Mouse (Mus musculus) NIH3T3 (cell line): ENCODE measurements around the gene Unc5cl.
A peak's percentile ranks its signal among the peaks of the same experiment; 100 is the strongest.

Experiments
- DNase-seq: peaks from one replicate; pipeline ENCODE4 v3.0.0-alpha.2; 2012; ENCODE audit warnings: low read depth

The Unc5cl gene

DNA sequence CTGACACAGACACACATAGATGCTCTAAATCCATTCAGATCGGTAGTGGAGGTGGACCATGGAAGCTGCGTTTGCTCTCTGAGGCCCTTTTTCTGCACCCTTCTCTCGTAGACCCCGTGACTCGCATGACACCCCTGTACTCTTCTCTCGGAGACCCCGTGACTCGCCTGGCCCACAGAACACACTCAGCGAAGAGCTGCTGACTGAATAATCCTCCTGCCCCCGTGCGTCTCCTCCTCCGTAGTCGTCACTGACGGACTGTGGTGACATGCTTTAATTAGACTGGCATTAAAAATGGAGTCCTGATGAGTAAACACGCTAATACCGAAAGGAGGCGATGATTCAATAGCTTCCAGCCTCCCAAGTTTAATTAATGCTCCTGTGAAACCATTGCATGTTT lies 84.6 kb downstream of the Unc5cl start:
- no peak for DNase-seq

DNA sequence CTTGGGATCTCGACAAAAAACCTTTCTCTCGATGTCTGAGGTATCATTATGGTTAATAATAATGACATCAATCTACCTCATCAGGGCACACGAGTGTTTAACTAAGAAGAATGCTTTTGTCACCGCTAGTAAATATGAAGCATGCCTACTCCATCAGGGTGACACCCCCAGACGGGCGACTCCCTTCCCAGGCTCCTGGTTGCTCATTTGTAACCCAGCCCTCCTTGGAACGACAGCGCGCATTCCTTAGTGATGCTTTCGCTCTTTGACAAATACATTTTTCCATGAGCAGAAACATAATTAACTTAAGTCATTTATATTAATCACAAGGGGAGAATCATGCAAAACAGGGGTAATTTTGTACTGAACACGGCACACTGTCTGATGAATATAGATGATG lies 88.0 kb downstream of the Unc5cl start:
- no peak for DNase-seq

DNA sequence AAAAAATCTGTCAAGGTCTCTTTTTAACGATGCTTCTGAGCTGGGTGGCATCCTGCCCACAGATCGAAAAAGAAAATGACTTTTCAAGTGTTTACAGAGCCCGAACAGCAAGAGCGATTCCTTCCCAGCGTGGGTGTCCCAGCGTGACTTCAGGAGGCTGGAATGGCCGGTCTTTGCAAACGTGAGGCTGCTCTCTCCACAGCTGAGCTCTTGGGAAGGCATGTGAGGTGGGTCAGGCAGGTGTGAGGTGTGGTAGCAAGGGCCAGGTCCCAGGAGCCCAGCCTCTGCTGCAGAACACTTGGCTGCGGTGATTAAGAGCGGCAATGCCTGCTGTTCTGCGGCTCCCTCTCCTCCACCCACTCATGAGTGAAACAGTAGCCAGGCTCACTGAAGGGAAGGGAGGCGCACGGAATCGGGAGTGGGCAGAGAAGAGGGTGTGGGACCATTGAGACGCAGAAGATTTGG lies 88.6 kb downstream of the Unc5cl start:
- no peak for DNase-seq

DNA sequence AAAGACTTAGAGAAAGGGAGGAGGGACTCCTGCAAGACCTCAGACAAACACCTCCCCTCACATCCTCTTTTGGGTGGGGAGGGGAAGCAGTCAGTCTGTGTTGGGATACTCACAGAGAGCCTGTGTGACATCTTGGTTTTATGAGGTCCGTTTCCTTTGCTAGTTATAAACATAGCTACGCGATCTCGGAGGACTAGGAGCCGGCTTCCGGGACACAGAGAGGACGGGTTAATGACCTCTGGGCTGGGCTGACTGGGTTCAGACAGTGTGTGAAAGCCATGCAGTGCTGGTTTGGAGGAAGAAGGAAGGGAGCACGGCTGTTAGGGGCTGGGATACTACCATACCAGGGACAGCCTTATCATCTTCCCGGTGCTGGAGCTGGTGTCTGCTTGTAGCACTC lies 90.0 kb downstream of the Unc5cl start:
- no peak for DNase-seq

DNA sequence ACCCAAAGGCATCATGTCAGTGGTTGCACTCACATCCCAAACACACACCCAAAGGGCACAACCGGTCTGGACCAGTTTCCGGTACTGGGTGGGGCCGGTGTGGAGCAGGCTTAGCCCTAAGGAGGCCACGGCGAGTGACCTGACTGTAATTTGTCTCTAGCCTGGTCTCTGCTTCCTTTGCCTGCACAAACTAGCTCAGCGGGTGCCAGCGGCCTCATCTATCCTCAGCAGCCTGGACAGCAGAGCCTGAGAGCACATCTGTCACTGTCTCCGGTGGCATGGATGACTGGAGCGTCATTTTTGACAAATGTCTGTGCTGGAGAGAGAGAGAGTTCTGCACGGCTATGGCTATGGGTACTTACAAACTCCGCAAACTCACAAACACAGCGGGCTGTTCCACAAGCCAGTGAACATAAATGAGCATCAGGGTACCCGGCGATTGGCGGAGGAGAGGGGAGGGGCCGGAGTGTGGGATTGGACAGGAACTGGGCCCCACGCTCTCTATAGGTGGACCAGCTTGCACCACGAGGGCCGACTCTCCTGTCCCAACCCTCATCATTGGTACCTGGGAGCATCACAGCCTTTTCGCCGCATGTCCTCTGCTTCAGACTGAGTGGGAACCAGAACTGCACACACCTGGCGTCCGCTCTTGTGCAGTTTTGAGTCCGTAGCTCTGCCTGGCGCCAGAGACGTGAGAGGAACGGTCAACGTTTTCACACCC lies 90.7 kb downstream of the Unc5cl start:
- no peak for DNase-seq

DNA sequence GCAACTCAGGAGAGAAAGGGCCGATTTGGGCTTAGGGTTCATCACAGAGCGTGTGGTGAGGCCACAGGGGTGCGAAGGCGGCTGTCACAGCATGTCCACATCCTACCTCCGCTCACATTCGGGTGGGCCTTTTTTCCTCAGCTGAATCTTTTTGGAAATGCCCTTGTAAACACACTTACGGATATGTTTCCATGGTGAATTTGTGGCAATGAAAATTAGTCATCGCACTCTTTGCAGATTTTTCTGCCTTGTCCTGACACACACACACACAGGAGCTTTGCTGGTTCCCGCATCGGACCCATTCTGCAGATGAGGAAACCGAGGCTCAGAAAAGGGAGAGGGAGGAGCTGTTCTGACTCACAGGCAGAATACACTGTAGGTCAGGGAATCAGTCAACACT lies 91.3 kb downstream of the Unc5cl start:
- no peak for DNase-seq

DNA sequence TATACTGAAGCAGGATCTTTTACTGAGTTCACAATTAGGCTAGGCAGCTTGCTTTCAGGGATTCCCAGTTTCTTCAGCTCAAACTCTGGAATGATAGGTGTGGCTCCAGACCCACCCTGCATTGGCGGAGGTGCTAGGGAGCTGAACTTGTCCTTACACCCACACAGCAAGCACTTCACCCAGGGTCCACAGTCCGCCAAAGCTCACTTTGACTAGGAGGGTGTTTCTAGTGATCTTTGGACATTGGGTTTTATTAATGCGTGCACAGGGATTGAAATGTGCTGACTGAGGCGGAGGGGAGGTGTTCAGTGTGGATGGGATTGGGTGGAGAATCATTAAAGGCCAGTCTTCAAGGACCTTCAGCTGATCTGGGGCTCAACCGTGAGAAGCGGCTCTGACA lies 93.0 kb downstream of the Unc5cl start:
- no peak for DNase-seq

DNA sequence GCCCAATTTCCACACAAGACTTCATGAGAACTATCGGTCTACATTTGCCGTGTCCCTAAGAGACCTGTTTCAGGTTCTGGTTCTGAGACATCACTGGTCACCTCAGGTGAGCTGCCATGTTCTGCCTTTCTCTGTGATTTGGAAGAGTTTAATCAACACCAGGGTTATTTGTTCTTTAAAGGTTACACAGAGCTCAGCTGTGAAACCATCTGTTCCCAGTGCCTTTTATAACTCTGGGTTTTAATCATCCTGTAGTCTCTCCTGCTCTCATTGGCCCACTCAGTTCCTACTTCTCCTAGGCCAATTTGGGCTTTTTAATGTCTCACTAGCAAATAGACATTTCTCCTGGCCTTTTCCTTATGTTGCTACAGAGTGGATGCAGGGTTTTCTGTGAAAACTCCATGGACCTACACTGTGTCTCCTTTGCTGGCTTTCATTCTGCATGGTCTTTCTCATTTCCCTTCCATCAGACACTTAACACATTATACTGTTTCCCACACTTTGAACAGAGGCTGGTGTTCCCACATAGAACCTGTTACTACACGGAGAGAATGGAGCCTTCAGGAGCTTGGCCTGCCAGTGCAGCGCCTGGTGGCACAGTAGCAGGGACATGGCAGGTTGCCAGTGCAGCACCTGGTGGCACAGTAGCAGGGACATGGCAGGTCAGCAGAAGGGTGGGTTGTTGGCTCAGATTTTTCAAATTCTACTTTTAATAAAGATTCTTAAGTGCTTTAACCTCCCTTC lies 97.3 kb downstream of the Unc5cl start:
- no peak for DNase-seq

DNA sequence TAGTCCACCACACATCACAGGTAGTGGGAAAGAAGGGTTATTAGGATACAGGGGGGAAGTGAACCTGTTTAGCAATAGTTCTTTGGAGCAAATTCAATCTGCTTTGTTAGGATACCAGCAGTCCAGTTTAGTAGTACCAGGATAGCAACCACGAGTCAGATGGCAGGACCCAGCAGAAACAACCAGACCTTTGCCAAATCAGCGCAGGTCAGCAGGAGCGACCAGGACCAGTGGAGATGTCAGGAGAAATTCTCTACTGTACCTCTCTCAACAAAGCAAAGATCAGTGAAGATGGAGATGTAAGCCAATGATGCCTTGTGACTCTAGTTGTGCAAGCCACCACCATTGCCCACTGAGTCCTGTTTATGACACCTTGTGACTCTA lies 97.8 kb downstream of the Unc5cl start:
- DNase-seq, result no peak

DNA sequence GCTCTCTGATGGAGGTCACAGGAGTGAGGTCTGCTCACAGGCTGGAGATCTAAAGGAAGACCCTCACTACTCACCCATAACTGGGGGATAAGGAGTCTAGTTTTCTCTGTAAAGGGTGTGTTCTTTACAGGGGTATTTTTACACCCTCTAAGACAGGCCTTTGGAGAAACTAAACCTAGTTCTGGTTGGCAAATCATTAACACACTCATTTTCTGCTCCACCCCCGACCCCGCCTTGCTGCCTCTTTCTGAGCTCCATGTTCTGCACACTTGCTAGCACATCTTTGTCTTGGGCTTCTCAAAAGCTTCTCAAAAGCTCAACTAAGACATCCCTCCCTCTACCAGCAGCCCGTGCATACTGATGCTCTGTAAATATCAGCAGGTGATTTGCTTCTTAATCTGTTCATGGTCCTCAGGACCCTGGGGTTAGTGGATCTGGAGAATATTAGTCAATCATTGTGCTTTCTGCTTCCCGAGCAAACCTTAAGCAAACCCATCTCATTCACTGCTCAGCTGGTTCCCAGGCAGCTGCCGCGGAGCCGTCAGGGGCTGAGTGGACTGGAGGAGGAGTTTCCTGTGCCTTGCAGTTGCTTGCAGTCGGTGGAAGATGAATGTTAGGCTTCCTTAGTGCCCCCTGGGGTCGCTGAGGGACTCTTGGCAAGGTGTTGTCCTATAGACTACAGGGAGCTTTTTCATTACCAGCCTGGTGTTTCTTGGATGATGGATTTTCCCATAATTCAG lies 101.7 kb downstream of the Unc5cl start:
- no peak for DNase-seq

DNA sequence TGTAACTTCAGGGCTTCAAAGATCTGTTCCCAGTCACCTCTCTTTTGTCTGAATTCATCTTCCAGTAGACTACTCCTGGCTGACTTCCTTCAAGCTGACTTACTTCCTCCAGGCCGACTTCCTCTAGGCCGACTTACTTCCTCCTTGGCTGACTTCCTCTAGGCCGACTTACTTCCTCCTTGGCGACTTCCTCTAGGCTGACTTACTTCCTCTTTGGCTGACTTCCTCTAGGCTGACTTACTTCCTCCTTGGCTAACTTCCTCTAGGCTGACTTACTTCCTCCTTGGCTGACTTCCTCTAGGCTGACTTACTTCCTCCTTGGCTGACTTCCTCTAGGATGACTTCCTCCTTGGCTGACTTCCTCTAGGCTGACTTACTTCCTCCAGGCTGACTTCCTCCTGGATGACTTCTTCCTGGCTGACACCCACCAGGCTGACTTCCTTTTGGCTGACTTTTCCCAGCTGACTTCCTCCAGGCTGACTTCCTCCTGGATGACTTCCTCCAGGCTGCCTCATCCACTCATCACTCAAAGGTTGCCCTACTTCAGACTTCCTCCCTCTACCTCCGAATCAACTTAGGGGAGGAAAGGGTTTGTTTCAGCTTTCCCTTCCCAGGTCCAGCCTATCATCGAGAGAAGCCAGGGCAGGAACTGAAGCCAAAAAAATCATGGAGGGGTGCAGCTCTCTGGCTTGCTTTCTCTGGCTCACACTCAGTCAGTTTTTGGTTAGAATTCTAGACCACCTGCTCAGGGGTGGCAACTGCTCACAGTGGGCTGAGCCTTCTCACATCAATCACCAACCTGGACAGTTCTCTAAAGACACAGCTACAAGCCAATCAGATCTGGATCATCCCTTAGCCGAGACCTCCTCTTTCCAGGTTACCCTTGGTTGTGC lies 103.4 kb downstream of the Unc5cl start:
- no peak for DNase-seq

DNA sequence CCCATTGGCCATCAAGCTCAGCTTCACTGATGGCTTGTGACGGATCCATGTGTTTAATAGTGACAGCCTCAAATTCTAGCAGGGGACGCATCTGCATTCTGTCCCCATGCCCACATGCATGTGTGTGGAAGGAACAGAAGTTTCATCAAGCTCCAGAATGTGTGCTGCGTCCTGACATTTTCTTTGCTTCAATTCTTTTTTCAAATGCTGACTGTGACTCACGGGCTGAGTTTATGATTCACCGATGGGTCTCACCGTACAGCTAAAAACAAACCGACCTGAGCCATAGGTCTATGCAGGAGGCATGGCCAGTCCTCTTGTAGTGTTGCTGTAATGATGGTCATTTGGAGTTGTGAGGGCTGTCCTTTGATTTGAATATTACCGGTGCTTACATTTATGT lies 110.2 kb downstream of the Unc5cl start:
- DNase-seq, result no peak

DNA sequence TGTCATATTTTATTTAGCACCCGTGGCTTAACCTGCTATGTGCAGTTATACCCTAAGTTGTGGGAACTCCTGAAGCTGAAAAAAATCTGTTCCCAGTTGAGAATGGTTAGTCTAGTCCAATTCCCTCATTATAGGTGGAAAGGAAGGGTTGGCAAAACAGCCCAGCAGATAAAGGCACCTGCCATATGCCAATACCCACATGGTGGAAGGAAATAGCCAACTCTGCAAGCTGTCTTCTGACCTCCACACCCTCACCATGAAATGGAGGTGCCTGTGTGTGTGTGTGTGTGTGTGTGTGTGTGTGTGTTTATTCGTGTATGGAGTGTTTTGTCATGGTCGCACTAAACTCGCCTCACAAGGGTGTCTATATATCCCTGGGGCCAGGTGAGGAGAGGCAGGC lies 115.0 kb downstream of the Unc5cl start:
- DNase-seq, result no peak

DNA sequence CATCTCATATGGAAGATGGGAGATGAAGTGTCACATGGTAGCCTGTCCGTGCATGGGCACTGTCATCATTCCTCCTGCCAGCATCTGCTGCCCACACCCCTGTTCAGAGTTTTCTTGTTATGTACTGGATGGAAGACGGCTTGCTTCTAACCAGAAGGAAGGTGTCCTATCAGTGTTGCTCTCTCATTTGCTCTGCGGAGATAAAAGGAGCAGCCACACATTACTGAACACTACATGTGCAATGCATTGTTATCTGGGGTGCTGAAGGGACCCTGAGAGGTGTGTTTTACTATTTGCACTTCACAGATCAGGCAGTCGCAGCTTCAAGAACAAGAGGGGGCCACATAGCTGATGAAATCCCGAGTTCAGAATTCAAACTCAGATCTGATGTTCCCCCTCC lies 126.5 kb downstream of the Unc5cl start:
- DNase-seq, result no peak

DNA sequence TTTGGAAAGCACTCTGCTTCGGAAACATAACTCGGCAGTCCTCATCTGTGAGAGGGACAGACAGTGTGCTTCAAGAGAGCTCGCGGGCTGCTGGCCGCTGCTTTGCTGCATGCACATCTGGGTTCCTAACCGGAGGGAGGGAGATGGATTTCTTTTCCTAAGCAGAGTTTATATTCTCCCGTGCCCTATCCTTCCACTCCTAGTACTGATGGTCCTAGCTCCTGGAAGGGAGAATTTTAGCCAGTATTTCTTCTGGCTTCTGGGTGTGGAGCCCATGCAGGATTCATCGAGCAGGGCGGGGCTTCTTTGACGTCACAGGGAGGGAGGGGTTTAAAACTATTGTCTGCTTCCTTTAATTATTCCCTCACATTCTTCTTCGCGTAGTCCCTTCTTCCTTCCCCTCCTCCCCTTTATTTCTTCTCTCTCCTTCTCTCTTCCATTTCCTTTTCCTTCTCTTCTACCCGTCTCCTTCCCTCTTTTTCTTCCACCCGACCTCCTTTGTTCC lies 127.8 kb downstream of the Unc5cl start:
- DNase-seq, result no peak

DNA sequence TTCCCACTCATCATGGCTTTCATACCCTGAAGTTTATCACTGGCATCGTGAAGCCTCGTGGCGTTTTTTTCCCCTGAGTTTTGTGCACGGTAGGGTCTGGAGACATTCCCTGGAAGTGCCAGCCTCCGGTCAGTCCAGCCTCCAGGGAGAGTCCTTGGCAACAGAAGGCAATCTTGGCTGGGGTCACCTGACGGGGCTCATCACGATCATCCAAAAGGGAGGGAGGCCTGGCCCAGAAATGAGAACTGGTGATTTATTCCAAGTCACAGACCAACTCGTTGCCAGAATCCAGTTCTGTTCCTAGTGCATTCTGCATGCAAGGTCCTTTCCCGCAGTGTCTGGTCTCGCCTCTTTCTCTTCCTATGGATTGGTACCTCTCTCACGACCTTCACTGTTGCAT lies 128.7 kb downstream of the Unc5cl start:
- no peak for DNase-seq

DNA sequence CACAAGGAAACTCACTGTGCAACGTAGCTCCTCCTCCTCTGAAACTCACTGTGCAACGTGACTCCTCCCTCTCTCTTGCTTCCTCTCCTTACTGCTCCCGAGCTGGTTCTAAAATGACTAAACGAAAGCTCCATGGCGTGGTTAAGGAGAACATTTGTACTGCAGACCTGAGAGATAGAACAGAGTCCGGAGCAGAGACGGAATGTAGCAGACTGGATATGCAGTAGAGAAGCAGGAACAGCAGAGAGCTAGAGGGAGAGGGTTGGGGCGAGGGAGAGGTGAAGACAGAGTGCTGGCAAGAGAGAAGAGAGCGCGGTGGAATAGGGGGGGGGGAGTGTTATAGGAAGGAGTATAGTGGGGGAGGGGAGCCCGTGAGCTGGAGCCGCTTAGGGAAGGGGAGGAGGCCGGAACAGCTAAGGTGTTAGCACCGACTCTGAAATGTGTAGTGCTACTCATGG lies 131.2 kb downstream of the Unc5cl start:
- no peak for DNase-seq

DNA sequence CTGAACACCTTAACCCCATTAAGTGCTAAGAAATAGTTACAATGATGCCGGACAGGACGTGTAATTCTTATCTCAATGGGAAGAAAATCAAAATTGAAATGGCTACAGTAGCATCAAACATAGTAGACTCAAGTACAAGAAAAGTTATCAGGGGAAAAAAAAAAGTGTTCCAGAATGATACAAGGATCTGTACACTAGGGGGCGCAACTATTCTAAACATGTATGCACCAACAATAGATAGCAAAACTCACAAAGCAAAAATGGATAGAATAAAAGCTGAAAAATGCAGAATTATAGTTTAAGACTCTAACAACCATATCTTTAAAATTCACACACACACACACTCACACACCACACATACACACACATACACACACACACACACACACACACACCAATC lies 134.0 kb downstream of the Unc5cl start:
- DNase-seq, result peak; percentile 56
